Mouse (Mus musculus): ENCODE data around the gene Epo.

DNA sequence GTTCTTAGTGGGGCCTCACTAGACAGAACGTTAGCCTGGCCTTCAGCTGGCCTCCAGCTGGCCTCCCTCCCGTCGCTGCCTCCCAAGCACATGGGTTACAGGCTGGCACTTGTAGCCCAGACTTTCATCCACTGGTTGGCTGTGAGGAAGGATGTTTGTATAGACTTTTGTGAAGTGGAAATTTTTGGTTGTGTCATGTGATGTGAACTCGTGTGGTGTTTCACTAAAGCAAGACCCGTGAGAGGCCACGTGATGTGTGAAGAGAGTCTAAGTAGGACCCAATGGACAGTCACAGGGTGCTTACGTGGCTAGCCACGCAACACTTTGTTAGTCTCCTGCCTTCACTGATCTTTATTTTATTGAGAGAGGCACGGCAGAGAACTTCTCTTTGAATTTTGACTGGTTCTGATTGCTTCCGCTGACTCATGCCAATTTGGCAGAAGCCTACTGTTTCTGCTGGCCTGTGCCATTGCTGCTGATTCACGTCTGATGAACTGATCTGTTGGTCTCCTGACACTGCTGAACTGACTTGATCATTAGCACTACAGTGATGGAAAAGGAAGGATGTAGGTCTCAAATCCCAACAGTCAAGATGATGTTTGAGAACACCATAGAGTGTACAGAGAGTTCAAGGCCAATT lies 92.7 kb downstream of the Epo start:
- no peak for TF ChIP-seq POLR2A (IDR thresholded peaks at IDR 0.05; ENCODE audit: control insufficient read depth, low read depth, low read length)
- TF ChIP-seq CTCF (IDR thresholded peaks at IDR 0.05; ENCODE audit: control insufficient read depth, insufficient read depth, insufficient replicate concordance, low read depth, low read length): no peak
